Mouse (Mus musculus) heart, adult 2 months (tissue): ENCODE data around the gene Zfp451.

Source experiments
- CTCF ChIP-seq: fragments of 200-600 bp; IDR thresholded peaks from 2 replicates; pipeline ENCODE4 v1.8.1; 2022; ENCODE audit warnings: antibody characterized with exemption, mild to moderate bottlenecking, moderate library complexity
- EP300 ChIP-seq: fragments of 200-500 bp; IDR thresholded peaks from 2 replicates; pipeline ENCODE4 v1.6.1; 2011; ENCODE audit warnings: low read depth, low read length, control low read depth; ENCODE audit not compliant: insufficient read depth
- POLR2A ChIP-seq: fragments of 200-500 bp; IDR thresholded peaks from 2 replicates; pipeline ENCODE4 v1.6.1; 2011; ENCODE audit warnings: mild to moderate bottlenecking, low read depth, low read length, control low read depth; ENCODE audit not compliant: insufficient read depth

DNA sequence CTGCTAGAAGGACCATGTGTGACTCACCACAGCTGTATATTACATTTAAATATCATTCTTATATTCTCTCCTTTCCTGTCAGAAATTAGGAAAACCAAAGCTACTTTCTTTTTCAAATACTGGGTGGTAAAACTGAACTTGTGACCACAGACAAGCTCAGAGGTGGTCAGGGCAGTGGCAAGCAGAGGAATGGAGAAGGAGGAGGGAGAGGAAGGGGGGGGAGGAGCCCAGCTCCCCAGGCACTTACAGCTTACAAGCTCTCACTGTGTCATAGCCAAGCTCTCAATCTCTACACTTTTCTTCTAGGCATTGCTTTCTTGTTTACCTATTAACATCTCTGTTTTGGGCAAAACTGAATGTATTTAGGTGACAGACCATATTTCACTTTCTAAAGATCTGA, 45.6 kb downstream of the Zfp451 start:
- TF ChIP-seq CTCF (no peak), POLR2A (no peak), EP300 (no peak)
